Mouse (Mus musculus): ENCODE results near the gene Bcas1.

Gene Bcas1

GRCm38 (mm10) chr2:170347131-170347765 lies 80.4 kb downstream of the Bcas1 start:
- in situ Hi-C loops (cut with MboI) = no loop called here

GRCm38 (mm10) chr2:170345410-170345793 lies 82.2 kb downstream of the Bcas1 start:
- in situ Hi-C loops (cut with MboI) = no loop called here

- in situ Hi-C loops (cut with MboI) = no loop called here
Measured at GRCm38 (mm10) chr2:170344502-170345409, 82.9 kb downstream of the Bcas1 start.

- in situ Hi-C loops (cut with MboI) = no loop called here
Measured at GRCm38 (mm10) chr2:170343819-170344317, 83.8 kb downstream of the Bcas1 start.

- in situ Hi-C loops (cut with MboI) = no loop called here
Measured at GRCm38 (mm10) chr2:170343133-170343818, 84.4 kb downstream of the Bcas1 start.

- in situ Hi-C loops (cut with MboI) = no loop called here
Measured at GRCm38 (mm10) chr2:170342312-170342830, 85.3 kb downstream of the Bcas1 start.

- in situ Hi-C loops (cut with MboI) = no loop called here
Measured at GRCm38 (mm10) chr2:170341179-170341578, 86.5 kb downstream of the Bcas1 start.

GRCm38 (mm10) chr2:170336266-170336760 lies 91.3 kb downstream of the Bcas1 start:
- in situ Hi-C loops (cut with MboI) = loop anchor here (10.0 kb wide), 1 partner anchor 222 kb away; no protein-coding TSS in a partner anchor

GRCm38 (mm10) chr2:170335168-170335567 lies 92.5 kb downstream of the Bcas1 start:
- in situ Hi-C loops (cut with MboI) = loop anchor here (10.0 kb wide), 1 partner anchor 220 kb away; no protein-coding TSS in a partner anchor

- in situ Hi-C loops (cut with MboI) = loop anchor here (10.0 kb wide), 1 partner anchor 217 kb away; no protein-coding TSS in a partner anchor
Measured at GRCm38 (mm10) chr2:170331870-170332269, 95.8 kb downstream of the Bcas1 start.

GRCm38 (mm10) chr2:170330466-170330865 lies 97.2 kb downstream of the Bcas1 start:
- in situ Hi-C loops (cut with MboI) = loop anchor here (10.0 kb wide), 1 partner anchor 216 kb away; no protein-coding TSS in a partner anchor

- in situ Hi-C loops (cut with MboI) = loop anchor here (10.0 kb wide), 1 partner anchor 215 kb away; no protein-coding TSS in a partner anchor
Measured at GRCm38 (mm10) chr2:170329921-170330320, 97.7 kb downstream of the Bcas1 start.

- in situ Hi-C loops (cut with MboI) = no loop called here
Measured at GRCm38 (mm10) chr2:170323925-170324347, 103.7 kb downstream of the Bcas1 start.

- in situ Hi-C loops (cut with MboI) = no loop called here
Measured at GRCm38 (mm10) chr2:170322013-170322414, 105.6 kb downstream of the Bcas1 start.

- in situ Hi-C loops (cut with MboI) = no loop called here
Measured at GRCm38 (mm10) chr2:170321579-170321978, 106.1 kb downstream of the Bcas1 start.

- in situ Hi-C loops (cut with MboI) = no loop called here
Measured at GRCm38 (mm10) chr2:170319533-170320463, 107.8 kb downstream of the Bcas1 start.

GRCm38 (mm10) chr2:170318713-170319532 lies 108.7 kb downstream of the Bcas1 start:
- in situ Hi-C loops (cut with MboI) = no loop called here

GRCm38 (mm10) chr2:170316774-170317173 lies 110.9 kb downstream of the Bcas1 start:
- in situ Hi-C loops (cut with MboI) = no loop called here

- in situ Hi-C loops (cut with MboI) = no loop called here
Measured at GRCm38 (mm10) chr2:170316344-170316743, 111.3 kb downstream of the Bcas1 start.

All from mature B cell (primary cell).